Mouse (Mus musculus) hindbrain, embryonic 16.5 days (tissue): ENCODE results near the gene Aars2. TPM values are rescaled to one million over a fixed set of nuclear protein-coding genes. Genes with fewer than 3 reads are reported as not detected.
A peak's percentile ranks its signal among the peaks of the same experiment; 100 is the strongest.

Experiments
- ATAC-seq: fragments of 200-750 bp; cut with Nextera tagmentation; 2 replicates; pipeline ENCODE4 v1.8.0; 2017; ENCODE audit warnings: moderate TSS enrichment, moderate library complexity
- H3K27ac ChIP-seq: fragments of 300-500 bp; sonication (generic); 2 replicates; pipeline ENCODE4 v1.5.1; 2014; ENCODE audit warnings: low read depth, mild to moderate bottlenecking, control low read depth, low read length, moderate library complexity
- H3K27me3 ChIP-seq: fragments of 300-500 bp; sonication (generic); replicated peaks from 2 replicates; pipeline ENCODE4 v1.6.1; 2014; ENCODE audit warnings: low read length; ENCODE audit not compliant: control insufficient read depth, insufficient read depth
- H3K36me3 ChIP-seq: fragments of 300-500 bp; sonication (generic); 2 replicates; pipeline ENCODE4 v1.6.1; 2014; ENCODE audit warnings: mild to moderate bottlenecking, low read length, moderate library complexity, mixed read lengths; ENCODE audit not compliant: control insufficient read depth, insufficient read depth
- H3K4me1 ChIP-seq: fragments of 300-500 bp; sonication (generic); 2 replicates; pipeline ENCODE4 v1.6.1; 2014; ENCODE audit warnings: low read depth, low read length; ENCODE audit not compliant: control insufficient read depth, insufficient read depth
- H3K4me2 ChIP-seq: fragments of 300-500 bp; sonication (generic); 2 replicates; pipeline ENCODE4 v1.6.1; 2014; ENCODE audit warnings: mild to moderate bottlenecking, low read length, control low read depth, moderate library complexity
- H3K4me3 ChIP-seq: fragments of 300-500 bp; sonication (generic); 2 replicates; pipeline ENCODE4 v1.5.1; 2014; ENCODE audit warnings: mild to moderate bottlenecking, low read length, control low read depth, moderate library complexity
- H3K9ac ChIP-seq: fragments of 300-500 bp; sonication (generic); 2 replicates; pipeline ENCODE4 v1.6.1; 2014; ENCODE audit warnings: low read depth, mild to moderate bottlenecking, control low read depth, low read length, moderate library complexity
- H3K9me3 ChIP-seq: fragments of 300-500 bp; sonication (generic); 2 replicates; pipeline ENCODE4 v1.6.1; 2014; ENCODE audit warnings: mild to moderate bottlenecking, low read length, moderate library complexity; ENCODE audit not compliant: control insufficient read depth
- WGBS: fragments of 180-500 bp; shearing (Covaris S2); extraction: QIAGEN DNeasy Blood & Tissue Kit; methylation state at CpG from one replicate; pipeline ENCODE4 v1.1.7; 2014; 5-methylcytosine and 5-hydroxymethylcytosine counted together
- polyA plus RNA-seq: library from polyadenylated mRNA; unstranded; fragments of >200 nt; fragmentation: Nextera tagmentation; extraction: Ambion mirVana; gene quantifications from 2 replicates; pipeline ENCODE4 v1.2.1, GENCODE M21; 2015

The Aars2 gene
- polyA plus RNA-seq, 1 experiment from 2014 or later: 20.6 TPM

DNA sequence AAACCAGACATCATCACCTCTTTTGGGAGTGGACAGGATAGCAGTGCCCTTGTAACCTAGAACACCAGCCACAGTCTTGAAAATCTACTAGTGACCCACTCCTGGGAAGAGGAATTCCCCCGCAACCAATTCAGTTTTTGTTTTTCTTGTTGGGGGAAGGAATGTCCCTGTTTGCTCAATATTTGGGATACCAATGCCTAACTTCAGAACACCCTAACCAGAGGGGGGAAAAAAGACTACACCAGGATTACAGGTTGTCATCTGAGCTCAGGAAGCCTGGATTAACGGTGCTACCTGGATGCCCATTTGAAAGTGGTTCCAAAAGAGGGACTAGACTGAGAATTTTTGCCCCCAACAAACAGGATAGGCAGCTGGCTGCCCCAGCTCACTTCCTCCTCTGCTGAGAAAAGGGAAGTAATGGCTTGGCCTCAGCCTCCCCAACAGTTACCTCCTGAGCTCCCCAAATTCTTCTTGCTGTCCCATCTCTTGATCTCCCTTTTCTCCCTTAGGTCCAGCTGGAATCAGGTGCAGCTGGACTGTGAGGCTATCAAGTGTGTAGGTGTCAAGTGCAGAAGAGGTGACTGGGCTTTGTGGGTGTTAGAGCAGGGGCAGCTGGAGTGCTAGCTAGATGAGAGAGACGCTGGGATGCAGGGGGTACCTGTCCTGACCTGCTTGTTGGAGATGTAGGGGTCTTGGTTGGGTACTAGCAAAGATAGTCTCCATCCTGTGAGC, 50.0 kb downstream of the Aars2 start:
- peak overlapping the region; percentile 74 for H3K4me3 ChIP-seq
- WGBS: 75% methylated on average over 3 of the region's 3 CpGs
- peak overlapping the region; percentile 68; the same call in 1 of the 2 replicates for H3K9ac ChIP-seq
- peaks cover 15% of the 10 kb centered on the region for H3K4me1 ChIP-seq
- ATAC-seq: no peak
- H3K27ac ChIP-seq: no peak overlapping the region
- H3K27me3 ChIP-seq: peaks cover 2% of the 10 kb centered on the region
- H3K9me3 ChIP-seq: no peaks in the 10 kb centered on the region
- H3K4me2 ChIP-seq: peak overlapping the region; percentile 89
- no peaks in the 10 kb centered on the region for H3K36me3 ChIP-seq

DNA sequence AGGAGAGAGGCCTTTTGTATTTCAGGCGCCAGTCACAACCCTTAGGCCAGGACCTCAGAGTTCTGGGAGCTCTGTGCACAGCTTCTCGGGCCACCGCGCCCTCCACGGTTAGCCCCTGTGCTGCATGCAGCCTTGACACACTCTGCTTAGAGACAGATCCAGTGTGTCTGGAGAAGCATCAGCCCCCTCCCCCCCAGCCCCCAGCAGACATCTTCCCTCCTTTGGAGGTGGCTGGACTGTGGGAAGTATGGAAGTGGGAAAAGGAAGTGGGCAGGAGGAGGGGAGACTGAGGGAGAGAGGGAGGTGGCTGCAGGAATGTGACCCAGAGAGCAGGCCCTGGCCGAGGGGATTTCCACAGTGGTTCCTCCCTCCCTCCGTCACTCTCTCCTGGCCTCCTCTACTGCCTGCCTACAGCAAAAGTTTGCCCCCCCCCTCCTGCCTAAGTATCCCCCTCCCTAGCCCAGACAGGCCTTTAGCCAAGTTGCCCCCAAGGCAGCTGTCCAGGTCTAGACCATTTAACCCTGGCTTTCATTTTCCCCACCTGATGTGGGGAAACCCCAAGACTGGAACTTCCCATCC, 50.7 kb downstream of the Aars2 start:
- ATAC-seq: no peak
- no peak overlapping the region for H3K27ac ChIP-seq
- H3K4me1 ChIP-seq: peaks cover 11% of the 10 kb centered on the region
- H3K9me3 ChIP-seq: no peaks in the 10 kb centered on the region
- no peaks in the 10 kb centered on the region for H3K36me3 ChIP-seq
- peaks cover 2% of the 10 kb centered on the region for H3K27me3 ChIP-seq
- H3K9ac ChIP-seq: no peak overlapping the region; the same call in none of the 2 replicates
- 69% methylated on average over 6 of the region's 7 CpGs for WGBS
- no peak overlapping the region; the same call in 1 of the 2 replicates for H3K4me2 ChIP-seq
- no peak overlapping the region for H3K4me3 ChIP-seq

DNA sequence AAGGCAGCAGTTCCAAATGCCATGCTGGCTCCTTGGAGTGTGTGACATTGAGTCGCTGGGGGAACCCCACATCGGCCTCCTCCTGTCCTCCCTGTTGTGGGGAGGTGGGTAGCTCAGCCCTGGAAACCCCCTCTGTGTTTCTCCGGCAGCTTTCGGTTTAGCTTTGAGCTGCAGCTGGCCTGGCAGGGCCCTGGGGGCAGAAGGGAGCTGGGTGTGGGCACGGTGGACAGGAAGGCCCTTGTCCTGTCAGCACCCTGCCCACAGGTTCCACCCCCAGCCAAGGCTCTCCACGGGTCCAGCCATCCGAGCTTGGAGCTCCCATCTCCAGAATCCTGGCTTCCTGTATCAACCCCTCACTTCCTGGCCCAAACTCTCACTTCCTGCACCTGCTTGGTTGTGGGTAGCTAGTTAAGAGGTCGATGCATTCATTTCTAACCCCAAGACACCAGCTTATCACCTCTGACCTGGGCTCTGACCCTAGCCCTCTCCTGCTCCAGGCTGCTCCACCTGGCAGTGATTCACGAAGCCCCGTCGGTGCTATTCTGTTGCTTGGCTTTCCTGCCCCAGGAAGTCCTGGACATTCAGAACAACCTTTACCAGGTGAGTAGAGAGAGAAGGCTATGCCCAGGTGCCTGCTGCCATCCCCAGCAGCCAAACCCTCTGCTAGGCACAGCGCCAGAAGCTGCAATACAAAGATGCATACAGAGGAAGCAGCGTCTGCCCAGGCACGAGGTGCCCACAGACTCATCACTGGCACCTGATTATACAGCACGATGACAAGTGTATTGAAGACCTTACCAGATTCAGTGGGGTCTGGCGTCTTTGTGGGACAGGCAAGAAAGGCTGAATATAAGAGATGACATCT, 51.6 kb downstream of the Aars2 start:
- 71% methylated on average over 16 of the region's 16 CpGs for WGBS
- H3K27me3 ChIP-seq: peaks cover 2% of the 10 kb centered on the region
- no peaks in the 10 kb centered on the region for H3K9me3 ChIP-seq
- H3K27ac ChIP-seq: no peak overlapping the region
- H3K9ac ChIP-seq: peak overlapping the region; percentile 29; the same call in 1 of the 2 replicates
- H3K4me1 ChIP-seq: peaks cover 11% of the 10 kb centered on the region
- ATAC-seq: no peak
- H3K36me3 ChIP-seq: no peaks in the 10 kb centered on the region
- H3K4me3 ChIP-seq: no peak overlapping the region
- H3K4me2 ChIP-seq: no peak overlapping the region; the same call in 1 of the 2 replicates

GRCm38 (mm10) chr17:45559732-45560525, 53.3 kb downstream of the Aars2 start:
- no peak overlapping the region for H3K9ac ChIP-seq
- no peak for ATAC-seq
- 87% methylated on average over 15 of the region's 15 CpGs for WGBS
- H3K4me3 ChIP-seq: no peak overlapping the region
- H3K4me2 ChIP-seq: no peak overlapping the region
- peaks cover 17% of the 10 kb centered on the region for H3K4me1 ChIP-seq
- H3K9me3 ChIP-seq: no peaks in the 10 kb centered on the region
- H3K27me3 ChIP-seq: peaks cover 2% of the 10 kb centered on the region
- H3K27ac ChIP-seq: no peak overlapping the region
- no peaks in the 10 kb centered on the region for H3K36me3 ChIP-seq

DNA sequence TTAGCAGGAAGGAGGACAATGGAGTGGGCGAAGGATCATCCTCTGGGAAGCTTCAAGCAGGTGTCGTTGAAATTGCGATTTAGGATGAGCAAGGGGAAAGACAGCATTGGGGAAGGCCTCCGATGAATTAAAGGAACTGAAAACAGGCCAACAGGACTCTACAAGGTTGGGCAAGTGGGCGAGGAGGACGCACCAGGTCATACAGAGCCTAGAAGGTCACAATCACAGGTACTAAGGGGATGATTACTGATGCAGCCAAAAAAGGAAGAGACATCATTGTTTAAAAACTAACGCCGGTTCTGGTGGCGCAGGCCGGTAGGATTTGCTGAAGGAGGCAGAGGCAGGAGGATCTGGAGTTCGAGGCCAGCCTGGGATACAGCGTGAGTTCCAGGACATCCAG, 56.6 kb downstream of the Aars2 start:
- H3K4me1 ChIP-seq: peaks cover 10% of the 10 kb centered on the region
- no peak overlapping the region; the same call in 1 of the 2 replicates for H3K4me2 ChIP-seq
- WGBS: 80% methylated on average over 12 of the region's 12 CpGs
- no peak overlapping the region for H3K9ac ChIP-seq
- no peak overlapping the region for H3K27ac ChIP-seq
- H3K4me3 ChIP-seq: no peak overlapping the region
- no peak for ATAC-seq
- H3K9me3 ChIP-seq: no peaks in the 10 kb centered on the region
- H3K36me3 ChIP-seq: peaks cover 15% of the 10 kb centered on the region
- H3K27me3 ChIP-seq: no peaks in the 10 kb centered on the region

DNA sequence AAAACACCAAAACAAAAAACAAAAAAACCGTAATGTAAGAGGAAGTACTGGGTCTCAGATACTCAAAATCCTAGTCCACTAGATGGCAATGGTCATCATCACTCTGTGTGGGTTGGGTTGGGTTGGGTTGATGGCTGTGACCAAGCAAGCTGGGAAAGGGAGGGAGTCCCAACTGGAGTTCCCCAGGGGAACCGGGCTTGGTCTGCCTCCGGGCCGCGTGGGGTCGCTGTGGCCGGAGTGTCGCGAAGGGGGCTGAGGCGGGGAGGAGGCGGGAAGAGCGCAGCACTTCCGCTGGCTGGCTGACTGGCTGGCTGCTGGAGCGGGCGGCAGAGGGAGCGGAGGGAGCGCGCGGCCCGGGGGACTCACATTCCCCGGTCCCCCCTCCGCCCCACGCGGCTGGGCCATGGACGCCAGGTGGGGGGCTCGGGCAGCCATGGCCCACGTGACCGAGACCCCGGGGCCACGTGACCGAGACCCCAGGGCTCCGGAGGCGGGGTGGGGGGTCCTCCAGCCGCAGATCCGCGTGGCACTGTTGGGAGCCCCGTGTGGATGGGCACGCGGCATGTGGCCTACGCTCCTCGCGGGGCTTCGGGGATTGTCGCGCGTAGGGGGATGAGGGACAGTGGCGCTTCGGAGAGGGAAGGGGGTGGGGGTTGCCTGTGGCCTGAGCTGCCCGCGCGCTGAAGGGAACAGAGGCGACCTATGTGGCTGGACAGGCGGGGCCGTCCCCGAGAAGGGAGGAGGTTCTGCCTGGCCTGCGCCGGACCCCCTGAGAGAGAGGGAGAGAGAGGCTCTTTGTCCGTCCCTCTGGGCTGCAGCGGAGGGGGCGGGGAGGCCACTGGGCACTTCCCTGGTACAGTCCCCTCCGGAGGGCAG, 57.3 kb downstream of the Aars2 start, which contains the start of gene Slc35b2:
TSS of gene Slc35b2 (plus strand) at position 220 of the 876 bp plus-strand sequence.
- Histone ChIP-seq H3K9me3 (no peaks in the 10 kb centered on the region), H3K4me3 (peak within 1 kb of the TSS; percentile 66), H3K4me1 (peaks cover 10% of the 10 kb centered on the region), H3K36me3 (peaks cover 22% of the 10 kb centered on the region), H3K4me2 (peak within 1 kb of the TSS; percentile 84), H3K9ac (peak within 1 kb of the TSS; percentile 75), H3K27ac (peak within 1 kb of the TSS; percentile 85), H3K27me3 (no peaks in the 10 kb centered on the region)
- under 1% methylated on average over 47 of the region's 61 CpGs for WGBS
- peak; percentile 89 for ATAC-seq

GRCm38 (mm10) chr17:45564531-45565084, 58.0 kb downstream of the Aars2 start:
- WGBS: 7% methylated on average over 18 of the region's 18 CpGs
- ATAC-seq: peak; percentile 0; the same call in 1 of the 2 replicates
- H3K27ac ChIP-seq: peak overlapping the region; percentile 85
- H3K27me3 ChIP-seq: no peaks in the 10 kb centered on the region
- peaks cover 10% of the 10 kb centered on the region for H3K4me1 ChIP-seq
- H3K9ac ChIP-seq: peak overlapping the region; percentile 75
- no peaks in the 10 kb centered on the region for H3K9me3 ChIP-seq
- H3K36me3 ChIP-seq: peaks cover 29% of the 10 kb centered on the region
- peak overlapping the region; percentile 66 for H3K4me3 ChIP-seq
- peak overlapping the region; percentile 84 for H3K4me2 ChIP-seq
